Mouse (Mus musculus) limb, embryonic 15.5 days (tissue): ENCODE measurements at regions not wholly inside any gene's neighbourhood (a gene's known extent, or its start where the extent isn't known, plus 50 kb on each side); places are given as distances from the start of the nearest gene placed in this dataset.

Source experiments
- ATAC-seq: fragments of 200-750 bp; cut with Nextera tagmentation; 2 replicates; pipeline ENCODE4 v1.8.0; 2017; ENCODE audit warnings: low read depth, moderate TSS enrichment; ENCODE audit not compliant: insufficient number of reproducible peaks, low FRiP score, low TSS enrichment
- H3K27ac ChIP-seq: fragments of 300-500 bp; sonication (generic); 2 replicates; pipeline ENCODE4 v1.5.1; 2015; ENCODE audit warnings: moderate library complexity, mild to moderate bottlenecking, inconsistent platforms
- H3K27me3 ChIP-seq: fragments of 300-500 bp; sonication (generic); 2 replicates; pipeline ENCODE4 v1.6.1; 2015; ENCODE audit warnings: inconsistent platforms
- H3K36me3 ChIP-seq: fragments of 300-500 bp; sonication (generic); 2 replicates; pipeline ENCODE4 v1.6.1; 2015; ENCODE audit warnings: inconsistent platforms
- H3K4me1 ChIP-seq: fragments of 300-500 bp; sonication (generic); 2 replicates; pipeline ENCODE4 v1.6.1; 2015; ENCODE audit warnings: inconsistent platforms
- H3K4me2 ChIP-seq: fragments of 300-500 bp; sonication (generic); 2 replicates; pipeline ENCODE4 v1.6.1; 2015; ENCODE audit warnings: mild to moderate bottlenecking, inconsistent platforms
- H3K4me3 ChIP-seq: fragments of 300-500 bp; sonication (generic); 2 replicates; pipeline ENCODE4 v1.5.1; 2015; ENCODE audit warnings: mild to moderate bottlenecking, inconsistent platforms
- H3K9ac ChIP-seq: fragments of 300-500 bp; sonication (generic); 2 replicates; pipeline ENCODE4 v1.6.1; 2015; ENCODE audit warnings: inconsistent platforms
- H3K9me3 ChIP-seq: fragments of 300-500 bp; sonication (generic); 2 replicates; pipeline ENCODE4 v1.6.1; 2016; ENCODE audit warnings: inconsistent platforms
- WGBS: fragments of 180-500 bp; shearing (Covaris S2); methylation state at CpG from one replicate; pipeline ENCODE4 v1.1.7; 2015; 5-methylcytosine and 5-hydroxymethylcytosine counted together

DNA sequence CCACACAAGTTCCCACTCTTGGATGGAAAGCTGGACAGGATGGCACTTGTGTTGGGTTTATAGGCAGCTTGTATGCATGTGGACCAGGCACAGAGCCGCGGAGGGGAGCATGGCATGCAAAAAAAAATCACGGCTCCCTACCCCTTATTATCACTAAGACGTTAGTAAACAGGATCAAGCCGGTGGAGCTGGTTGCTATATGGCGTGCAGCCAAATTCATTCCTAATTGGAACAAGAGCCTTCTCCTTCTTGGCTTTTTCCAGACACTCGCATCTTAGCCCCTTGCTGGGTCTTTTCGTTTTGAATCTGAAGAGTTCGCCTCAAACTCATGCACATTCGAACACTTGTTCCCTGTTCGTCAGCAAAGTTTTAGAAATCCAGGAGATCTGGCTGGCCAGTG lies 211.0 kb downstream of the Rplp1 start:
- no peak overlapping the region for H3K9ac ChIP-seq
- H3K4me3 ChIP-seq, result no peak overlapping the region
- no peaks in the 10 kb centered on the region for H3K9me3 ChIP-seq
- no peaks in the 10 kb centered on the region for H3K36me3 ChIP-seq
- no peak for ATAC-seq
- WGBS, result 31% methylated on average over 11 of the region's 11 CpGs
- H3K27me3 ChIP-seq, result peaks cover 22% of the 10 kb centered on the region; the same call in 1 of the 2 replicates
- H3K27ac ChIP-seq, result 0 out of 2 replicates have a peak overlapping the region, but pooled peaks have one; percentile 54
- peaks cover 43% of the 10 kb centered on the region for H3K4me1 ChIP-seq
- no peak overlapping the region for H3K4me2 ChIP-seq

DNA sequence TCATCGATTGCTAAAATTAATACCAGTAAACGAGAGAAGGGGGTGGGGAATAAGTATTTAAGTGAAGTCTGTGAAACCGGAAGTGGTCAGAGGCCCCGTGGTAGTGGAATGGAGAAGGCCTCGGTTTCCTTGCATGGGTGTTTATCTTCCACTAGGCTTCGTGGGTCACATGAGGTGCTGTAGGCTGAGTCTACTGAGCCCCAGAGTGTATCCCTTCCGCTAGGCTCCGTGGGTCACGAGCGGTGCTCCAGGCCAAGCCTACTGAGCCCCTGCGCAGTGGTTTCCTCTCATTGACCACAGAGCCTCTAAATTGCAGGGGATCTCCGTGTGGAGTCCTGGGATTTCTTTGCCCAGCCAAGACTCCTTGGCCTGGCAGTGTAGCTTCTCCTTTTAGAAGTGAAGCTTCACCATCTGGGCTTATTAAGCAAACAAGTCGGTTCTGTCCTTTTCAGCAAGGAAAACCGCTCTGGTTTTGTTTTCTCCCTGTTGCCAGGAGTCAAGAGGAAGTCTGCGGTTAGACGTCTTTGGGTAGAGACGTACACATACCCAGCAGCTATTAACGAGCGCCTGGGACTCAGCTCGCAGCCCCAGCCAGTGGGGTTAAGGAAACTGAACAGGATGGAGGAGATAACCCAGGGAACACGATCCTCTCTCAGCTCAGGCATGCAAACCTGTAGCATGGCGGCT lies 211.9 kb downstream of the Rplp1 start:
- Histone ChIP-seq H3K4me3 (no peak overlapping the region), H3K36me3 (no peaks in the 10 kb centered on the region), H3K4me1 (peaks cover 43% of the 10 kb centered on the region), H3K4me2 (no peak overlapping the region), H3K9ac (no peak overlapping the region), H3K27me3 (peaks cover 22% of the 10 kb centered on the region; the same call in 1 of the 2 replicates), H3K27ac (peak overlapping the region; percentile 54), H3K9me3 (no peaks in the 10 kb centered on the region)
- WGBS, result 42% methylated on average over 22 of the region's 22 CpGs
- ATAC-seq, result peak; percentile 47; the same call in 1 of the 2 replicates

DNA sequence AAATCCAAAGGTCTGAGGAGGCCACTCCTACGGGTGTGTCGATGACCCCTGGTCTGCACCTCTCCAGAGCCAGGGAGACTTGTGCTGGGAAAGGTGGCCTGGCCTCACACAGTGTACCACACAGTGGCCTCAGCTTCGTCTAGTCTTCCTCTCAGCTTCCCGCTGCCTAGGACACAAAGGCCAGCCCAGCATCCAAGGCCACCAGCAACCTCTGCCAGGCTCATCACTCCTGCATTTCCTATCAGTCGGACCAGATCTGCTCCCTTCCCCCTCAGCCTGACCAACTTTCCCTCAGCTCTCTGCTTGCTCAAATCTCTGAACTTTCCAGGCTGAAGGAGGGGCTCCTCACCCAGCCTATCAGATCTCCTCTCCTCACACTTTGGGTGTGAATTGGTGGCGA lies 213.8 kb downstream of the Rplp1 start:
- Histone ChIP-seq H3K9ac (no peak overlapping the region), H3K4me3 (no peak overlapping the region), H3K4me1 (peaks cover 46% of the 10 kb centered on the region), H3K27me3 (peaks cover 22% of the 10 kb centered on the region; the same call in 1 of the 2 replicates), H3K9me3 (no peaks in the 10 kb centered on the region), H3K4me2 (no peak overlapping the region), H3K27ac (no peak overlapping the region), H3K36me3 (no peaks in the 10 kb centered on the region)
- ATAC-seq, result no peak
- 76% methylated on average over 6 of the region's 6 CpGs for WGBS

DNA sequence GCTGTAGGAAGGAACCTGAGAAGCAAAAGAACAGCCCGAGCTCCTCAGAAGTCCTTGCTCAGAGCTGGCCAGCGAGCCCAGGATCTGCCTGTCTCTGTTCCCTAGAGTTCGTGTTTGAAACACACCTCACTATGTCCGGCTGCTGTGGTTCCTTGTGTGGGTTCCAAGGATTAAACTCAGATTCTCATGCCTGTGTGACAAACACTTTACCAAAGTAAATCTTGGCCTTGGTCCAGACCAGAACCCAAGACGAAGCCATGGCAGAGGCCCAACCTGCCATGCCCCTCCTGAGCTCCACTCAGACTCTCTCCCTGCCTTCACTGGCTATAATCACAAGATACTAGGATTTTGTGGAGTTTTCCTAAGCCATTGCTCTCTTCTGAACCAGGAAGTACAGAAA lies 214.7 kb downstream of the Rplp1 start:
- no peak overlapping the region for H3K4me3 ChIP-seq
- no peak overlapping the region for H3K27ac ChIP-seq
- H3K4me1 ChIP-seq, result peaks cover 48% of the 10 kb centered on the region
- no peaks in the 10 kb centered on the region for H3K9me3 ChIP-seq
- H3K27me3 ChIP-seq, result peaks cover 18% of the 10 kb centered on the region; the same call in 1 of the 2 replicates
- 64% methylated on average over 5 of the region's 5 CpGs for WGBS
- H3K4me2 ChIP-seq, result no peak overlapping the region
- H3K9ac ChIP-seq, result no peak overlapping the region
- no peaks in the 10 kb centered on the region for H3K36me3 ChIP-seq
- ATAC-seq, result no peak

DNA sequence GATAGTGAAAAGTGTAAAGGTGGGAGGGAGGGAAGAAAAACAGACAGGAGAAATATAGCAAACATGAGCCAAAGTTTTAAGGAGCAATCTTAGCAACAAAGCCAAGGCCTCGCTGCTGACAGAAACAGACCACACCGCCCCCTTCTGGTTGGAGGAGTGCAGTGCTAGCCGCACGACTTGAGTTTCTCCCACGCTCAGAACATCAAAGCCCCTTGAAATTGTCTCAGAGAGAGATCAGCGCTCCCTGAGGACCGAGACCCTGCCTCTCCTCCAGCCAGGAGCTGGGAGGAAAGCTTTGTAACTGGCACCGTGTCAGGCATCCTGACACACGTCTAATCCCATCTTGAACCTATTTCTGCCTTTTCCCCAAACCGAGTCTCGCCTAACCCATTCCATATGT lies 216.4 kb downstream of the Rplp1 start:
- ATAC-seq, result no peak; the same call in 1 of the 2 replicates
- Histone ChIP-seq H3K9me3 (no peaks in the 10 kb centered on the region), H3K27ac (peak overlapping the region; percentile 30; the same call in 1 of the 2 replicates), H3K4me1 (peaks cover 38% of the 10 kb centered on the region), H3K9ac (no peak overlapping the region), H3K4me2 (peak overlapping the region; percentile 8; the same call in 1 of the 2 replicates), H3K27me3 (peaks cover 21% of the 10 kb centered on the region; the same call in 1 of the 2 replicates), H3K36me3 (no peaks in the 10 kb centered on the region), H3K4me3 (no peak overlapping the region)
- WGBS, result 6% methylated on average over 11 of the region's 11 CpGs

DNA sequence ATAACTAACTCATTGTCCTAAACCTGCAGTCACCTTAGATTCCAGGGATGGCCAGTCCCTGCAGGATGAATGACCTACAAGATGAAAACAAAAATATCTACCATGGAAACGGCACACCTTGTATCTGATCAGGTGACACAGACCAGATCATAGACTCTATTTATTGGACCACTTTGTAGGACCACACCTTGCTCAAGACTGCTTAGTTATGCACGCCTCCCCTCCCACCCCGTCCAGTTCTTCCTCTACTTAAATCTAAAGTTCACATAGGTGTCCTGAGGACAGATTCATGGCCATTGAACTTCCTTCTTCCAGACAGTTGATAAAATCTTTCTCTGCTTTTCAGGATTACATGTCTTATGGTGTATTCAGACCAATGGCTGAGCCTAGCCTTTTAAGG lies 217.5 kb downstream of the Rplp1 start:
- Histone ChIP-seq H3K9me3 (no peaks in the 10 kb centered on the region), H3K4me3 (no peak overlapping the region), H3K27me3 (peaks cover 24% of the 10 kb centered on the region; the same call in 1 of the 2 replicates), H3K4me1 (peaks cover 29% of the 10 kb centered on the region), H3K4me2 (no peak overlapping the region), H3K27ac (no peak overlapping the region), H3K36me3 (no peaks in the 10 kb centered on the region), H3K9ac (no peak overlapping the region)
- WGBS, result 84% methylated on average over 3 of the region's 3 CpGs
- ATAC-seq, result no peak

DNA sequence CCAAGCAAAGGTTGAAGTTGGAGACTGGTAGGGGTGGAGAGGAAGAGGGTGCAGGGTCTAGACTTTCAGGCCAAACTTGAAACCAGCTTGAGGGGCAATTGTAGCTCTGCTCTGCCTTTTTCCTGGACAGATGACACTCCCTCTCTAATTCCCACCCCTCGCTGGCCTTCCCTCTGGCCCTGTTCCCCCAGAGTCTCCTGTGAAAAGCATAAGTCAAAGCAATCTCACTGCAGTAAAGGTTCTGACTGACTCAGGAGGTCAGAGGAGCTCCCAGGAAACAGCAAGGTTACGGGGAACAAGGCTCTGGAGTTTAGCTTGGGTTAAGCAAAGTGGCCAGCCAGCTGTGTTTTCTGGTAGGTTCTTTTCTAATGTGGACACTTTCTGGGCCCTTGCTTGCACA lies 218.5 kb downstream of the Rplp1 start:
- no peak overlapping the region for H3K27ac ChIP-seq
- H3K4me2 ChIP-seq, result no peak overlapping the region
- 66% methylated on average over 2 of the region's 2 CpGs for WGBS
- peaks cover 29% of the 10 kb centered on the region for H3K4me1 ChIP-seq
- peaks cover 24% of the 10 kb centered on the region; the same call in 1 of the 2 replicates for H3K27me3 ChIP-seq
- H3K4me3 ChIP-seq, result no peak overlapping the region
- no peak overlapping the region for H3K9ac ChIP-seq
- H3K36me3 ChIP-seq, result no peaks in the 10 kb centered on the region
- no peaks in the 10 kb centered on the region for H3K9me3 ChIP-seq
- no peak for ATAC-seq

DNA sequence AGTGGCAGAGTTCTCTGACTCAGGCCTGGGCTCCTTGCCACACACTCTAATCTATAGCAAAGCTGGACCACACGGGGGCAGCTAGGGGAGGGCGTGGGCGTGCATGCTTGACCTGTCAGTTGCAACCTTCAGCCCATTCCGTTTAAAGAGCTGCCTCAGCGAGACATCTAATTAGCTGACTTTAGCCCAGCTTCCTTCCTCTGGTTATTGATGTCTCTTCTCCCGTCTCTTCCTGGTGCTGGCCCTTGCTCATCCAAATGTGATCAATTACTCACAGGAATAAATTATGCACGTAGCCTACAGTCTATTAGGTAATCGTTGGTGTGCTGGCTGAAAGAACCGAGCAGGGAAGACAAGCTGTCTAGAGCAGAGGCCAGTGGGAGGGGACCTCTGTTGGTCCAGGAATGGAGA lies 219.0 kb downstream of the Rplp1 start:
- ATAC-seq, result no peak
- no peak overlapping the region for H3K27ac ChIP-seq

DNA sequence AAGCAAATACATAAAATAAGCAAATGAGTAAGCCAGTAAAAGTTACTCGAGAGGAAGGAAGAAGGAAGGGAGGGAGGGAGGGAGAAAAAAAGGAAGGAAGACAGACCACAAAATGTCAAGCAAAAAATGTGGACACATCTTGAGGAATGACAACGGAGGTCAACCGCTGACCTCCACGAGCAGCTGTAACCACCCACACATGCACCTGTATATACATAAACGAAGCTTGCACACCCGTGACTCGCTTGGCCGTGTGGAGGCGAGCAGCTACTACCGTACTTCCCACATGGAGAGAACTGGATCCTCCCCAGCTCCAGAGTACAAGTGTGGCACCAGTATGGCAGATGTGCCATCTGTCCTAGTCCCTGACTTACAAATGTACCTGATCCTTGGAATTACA lies 220.1 kb downstream of the Rplp1 start:
- H3K4me3 ChIP-seq, result no peak overlapping the region
- H3K9ac ChIP-seq, result no peak overlapping the region
- H3K27ac ChIP-seq, result no peak overlapping the region
- H3K4me1 ChIP-seq, result peaks cover 26% of the 10 kb centered on the region
- no peak for ATAC-seq
- H3K36me3 ChIP-seq, result no peaks in the 10 kb centered on the region
- 75% methylated on average over 10 of the region's 10 CpGs for WGBS
- H3K27me3 ChIP-seq, result peaks cover 13% of the 10 kb centered on the region; the same call in 1 of the 2 replicates
- no peaks in the 10 kb centered on the region for H3K9me3 ChIP-seq
- H3K4me2 ChIP-seq, result no peak overlapping the region

More for the DNA sequence above, 219.0 kb downstream of the Rplp1 start:
- H3K4me1 ChIP-seq, result peaks cover 29% of the 10 kb centered on the region
- H3K36me3 ChIP-seq, result no peaks in the 10 kb centered on the region
- WGBS, result 16% methylated on average over 9 of the region's 9 CpGs
- H3K9ac ChIP-seq, result no peak overlapping the region
- H3K4me3 ChIP-seq, result no peak overlapping the region
- H3K4me2 ChIP-seq, result no peak overlapping the region
- no peaks in the 10 kb centered on the region for H3K9me3 ChIP-seq
- peaks cover 20% of the 10 kb centered on the region; the same call in 1 of the 2 replicates for H3K27me3 ChIP-seq

DNA sequence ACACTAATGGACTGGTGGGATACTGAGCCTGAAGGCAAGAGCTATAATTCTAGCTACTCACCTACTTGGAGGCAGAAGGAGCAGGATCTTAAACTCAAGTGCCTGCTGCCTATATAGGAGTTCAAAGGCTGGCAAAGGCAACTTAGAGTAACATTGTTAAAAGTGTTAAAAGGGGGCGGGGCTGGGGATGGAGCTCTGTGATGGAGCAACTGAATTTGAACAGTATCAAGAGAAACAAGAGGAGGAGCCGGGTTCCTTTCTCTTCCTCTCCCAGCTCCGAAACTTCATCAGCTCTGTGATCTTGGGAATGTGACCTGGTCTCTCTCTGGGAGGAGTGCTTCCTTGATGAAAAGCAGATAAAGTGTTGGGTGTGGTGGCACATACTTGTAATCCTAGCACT lies 223.6 kb downstream of the Rplp1 start:
- WGBS, result 64% methylated on average over 3 of the region's 3 CpGs
- Histone ChIP-seq H3K4me3 (no peak overlapping the region), H3K9me3 (no peaks in the 10 kb centered on the region), H3K4me1 (peaks cover 12% of the 10 kb centered on the region), H3K36me3 (no peaks in the 10 kb centered on the region), H3K27ac (no peak overlapping the region), H3K27me3 (peaks cover 10% of the 10 kb centered on the region; the same call in 1 of the 2 replicates), H3K9ac (no peak overlapping the region), H3K4me2 (no peak overlapping the region)
- no peak for ATAC-seq

DNA sequence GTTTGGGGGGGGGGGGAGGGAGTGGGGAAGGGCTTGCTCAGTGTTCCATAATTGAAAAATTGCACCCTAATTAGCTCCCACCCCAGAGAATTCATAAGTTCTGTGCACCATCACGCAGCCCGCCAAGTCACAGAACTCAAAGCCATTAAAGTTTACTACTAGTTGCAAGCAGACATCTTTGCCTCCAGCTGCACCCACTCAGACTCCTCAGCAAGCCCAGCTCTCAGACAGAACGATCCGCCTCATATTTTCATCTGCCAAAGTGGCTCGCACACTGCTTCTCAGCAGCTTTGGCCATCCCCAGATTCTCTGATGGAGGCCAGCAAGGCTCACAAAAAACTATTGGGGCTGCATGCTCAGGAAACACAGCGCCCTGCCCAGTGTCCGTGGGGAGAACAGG lies 224.4 kb downstream of the Rplp1 start:
- H3K9me3 ChIP-seq, result no peaks in the 10 kb centered on the region
- H3K9ac ChIP-seq, result no peak overlapping the region
- H3K4me1 ChIP-seq, result peaks cover 9% of the 10 kb centered on the region
- no peak for ATAC-seq
- H3K27ac ChIP-seq, result no peak overlapping the region; the same call in 1 of the 2 replicates
- no peak overlapping the region for H3K4me2 ChIP-seq
- H3K27me3 ChIP-seq, result peaks cover 10% of the 10 kb centered on the region; the same call in 1 of the 2 replicates
- WGBS, result 29% methylated on average over 7 of the region's 7 CpGs
- H3K36me3 ChIP-seq, result no peaks in the 10 kb centered on the region
- no peak overlapping the region for H3K4me3 ChIP-seq

DNA sequence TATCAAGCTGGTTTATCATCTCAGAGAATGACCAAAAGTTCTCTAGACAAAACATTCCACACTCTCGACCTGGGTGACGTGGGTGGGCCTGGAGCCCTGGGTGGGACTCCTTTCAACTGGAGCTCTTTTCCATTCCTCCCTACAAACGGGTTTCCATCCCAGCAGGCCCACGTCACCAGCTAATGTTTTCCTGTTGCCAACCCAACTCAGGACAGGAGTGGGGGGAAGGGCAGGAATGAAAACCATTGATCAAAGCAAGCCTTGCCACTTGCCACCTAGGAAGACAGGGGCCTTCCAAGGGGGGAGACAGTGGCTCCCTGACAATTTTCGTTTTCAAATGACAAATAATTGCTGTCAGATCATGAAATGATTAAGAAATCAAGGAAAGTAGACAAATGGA lies 224.8 kb downstream of the Rplp1 start:
- Histone ChIP-seq H3K4me1 (peaks cover 9% of the 10 kb centered on the region), H3K9ac (no peak overlapping the region), H3K4me2 (no peak overlapping the region), H3K9me3 (no peaks in the 10 kb centered on the region), H3K27ac (no peak overlapping the region), H3K4me3 (no peak overlapping the region), H3K36me3 (no peaks in the 10 kb centered on the region), H3K27me3 (peaks cover 10% of the 10 kb centered on the region; the same call in 1 of the 2 replicates)
- WGBS, result 21% methylated on average over 5 of the region's 5 CpGs
- ATAC-seq, result no peak
